Mouse (Mus musculus) adrenal gland, postnatal 10 days (tissue): ENCODE data around the gene Frmd7. TPM values are rescaled to one million over a fixed set of nuclear protein-coding genes. Genes with fewer than 3 reads are reported as not detected.

Experiments used
- DNase-seq: peaks from one replicate; pipeline ENCODE4 v3.0.0; 2021; ENCODE audit warnings: mixed read lengths
- total RNA-seq, 2 experiments: library from RNA; stranded (reverse); gene quantifications; 2 replicates each; pipeline ENCODE4 v1.2.3; 2021

Gene Frmd7
- total RNA-seq, 2 experiments from 2014 or later: 0.15 TPM; not detected in 1

DNA sequence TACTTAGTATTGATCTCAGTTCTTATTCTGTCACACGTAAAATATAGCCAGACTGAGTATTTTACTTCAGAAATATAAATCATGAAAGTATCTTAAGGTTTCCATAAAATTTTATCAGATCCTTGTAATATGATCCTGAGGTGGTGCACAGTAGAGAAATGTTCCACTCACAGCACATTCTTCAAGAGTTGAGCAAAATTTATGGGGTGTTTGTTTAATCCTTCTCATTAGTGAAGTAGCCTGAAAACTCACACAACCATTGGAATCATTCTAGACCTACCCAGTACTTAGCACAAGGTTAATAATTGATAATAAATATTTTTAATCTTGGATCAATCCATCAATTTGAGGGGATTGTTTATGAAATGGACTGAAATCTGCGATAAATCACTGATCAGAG lies 78.7 kb downstream of the Frmd7 start:
- DNase-seq: no peak

DNA sequence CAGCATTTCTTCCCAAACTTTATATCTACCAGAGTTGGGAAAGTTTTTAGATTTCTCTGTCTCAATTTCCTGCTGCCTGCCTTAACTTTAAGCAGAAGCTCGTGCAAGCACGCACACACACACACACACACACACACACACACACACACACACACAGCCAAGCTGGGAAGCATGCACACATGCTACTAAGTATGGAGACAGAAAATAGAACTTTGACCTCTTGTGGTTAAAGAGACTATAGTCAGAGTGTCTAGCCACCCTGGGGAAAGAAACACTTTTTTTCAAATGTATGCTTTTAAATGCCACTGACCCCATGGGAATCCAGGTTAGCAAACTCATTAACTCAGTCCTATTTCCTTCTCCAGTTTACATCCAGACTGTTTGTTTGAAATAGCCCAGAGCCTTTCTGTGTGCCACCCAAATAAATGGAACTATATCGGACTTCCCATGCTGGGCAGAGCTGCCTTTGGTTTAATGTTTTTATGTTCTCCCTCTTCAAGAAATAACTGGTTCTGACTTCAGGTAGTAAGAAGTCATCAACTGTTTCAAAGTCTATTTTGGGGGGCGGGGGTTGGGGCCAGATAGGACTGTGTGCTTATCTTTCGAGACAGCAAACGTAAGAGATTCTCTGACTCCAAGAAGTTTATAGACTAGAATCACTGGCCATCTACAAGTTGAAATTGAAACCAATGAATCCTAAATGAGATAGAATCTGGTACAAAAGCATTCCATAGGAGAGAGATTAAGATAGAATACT lies 91.9 kb downstream of the Frmd7 start:
- no peak for DNase-seq

Other genes starting within 250 kb of the Frmd7 start
- 1 to 10 TPM; 4.1 to 4.3 TPM for gene Stk26, start 101.7 kb downstream of the Frmd7 start, total RNA-seq
- 10 to 100 TPM; 27.2 to 28.5 TPM for gene Rap2c, start 75.3 kb upstream of the Frmd7 start, total RNA-seq